Mouse (Mus musculus) MEL-GATA-1-ER (cell line): ENCODE measurements around the gene Vwa3a.
A peak's percentile ranks its signal among the peaks of the same experiment; 100 is the strongest.

Experiments used
- DNase-seq: peaks from one replicate; pipeline ENCODE4 v3.0.0-alpha.2; 2012; ENCODE audit warnings: low read depth; ENCODE audit errors: extremely low read depth

Gene Vwa3a

DNA sequence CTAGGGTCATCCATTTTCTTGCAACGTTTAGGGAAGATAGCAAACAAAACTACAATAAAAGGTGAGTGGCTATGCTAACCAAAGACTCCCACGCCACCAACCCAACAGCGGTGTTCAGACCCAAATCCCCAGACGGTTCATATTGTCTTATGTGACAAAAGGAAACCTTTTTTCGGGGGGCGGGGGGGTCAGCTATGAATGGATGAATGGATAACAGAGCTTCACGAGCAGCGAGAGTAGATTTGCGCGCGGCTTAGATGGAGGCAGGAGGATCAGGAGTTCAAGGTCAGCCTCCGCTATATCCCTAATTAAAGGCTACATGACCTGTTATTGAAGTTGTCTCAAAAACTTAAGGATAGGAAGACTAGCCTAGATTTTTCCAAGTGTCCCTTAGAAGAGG lies 97.2 kb downstream of the Vwa3a start:
- DNase-seq = peak; percentile 70

- DNase-seq = no peak
Observed at GRCm38 (mm10) chr7:120838436-120839160, 99.5 kb downstream of the Vwa3a start.

DNA sequence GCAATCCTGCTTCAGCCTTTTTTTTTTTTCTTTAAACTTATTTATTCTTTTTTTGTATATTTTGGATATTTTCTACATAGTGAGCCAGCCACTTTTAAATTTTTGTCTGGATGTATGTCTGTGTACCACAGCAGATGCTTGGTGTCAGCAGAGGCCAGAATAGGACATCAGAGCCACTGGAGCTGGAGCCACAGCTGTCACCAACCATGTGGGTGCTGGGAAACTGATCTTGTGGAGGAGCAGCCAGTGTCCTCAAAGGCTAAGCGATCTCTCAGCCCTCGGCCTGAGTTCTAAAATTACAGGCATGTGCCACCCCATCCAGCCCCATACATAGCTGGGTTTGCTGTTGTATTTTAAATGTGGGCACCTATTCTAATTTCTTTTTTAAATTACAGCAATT lies 100.7 kb downstream of the Vwa3a start:
- no peak for DNase-seq

DNA sequence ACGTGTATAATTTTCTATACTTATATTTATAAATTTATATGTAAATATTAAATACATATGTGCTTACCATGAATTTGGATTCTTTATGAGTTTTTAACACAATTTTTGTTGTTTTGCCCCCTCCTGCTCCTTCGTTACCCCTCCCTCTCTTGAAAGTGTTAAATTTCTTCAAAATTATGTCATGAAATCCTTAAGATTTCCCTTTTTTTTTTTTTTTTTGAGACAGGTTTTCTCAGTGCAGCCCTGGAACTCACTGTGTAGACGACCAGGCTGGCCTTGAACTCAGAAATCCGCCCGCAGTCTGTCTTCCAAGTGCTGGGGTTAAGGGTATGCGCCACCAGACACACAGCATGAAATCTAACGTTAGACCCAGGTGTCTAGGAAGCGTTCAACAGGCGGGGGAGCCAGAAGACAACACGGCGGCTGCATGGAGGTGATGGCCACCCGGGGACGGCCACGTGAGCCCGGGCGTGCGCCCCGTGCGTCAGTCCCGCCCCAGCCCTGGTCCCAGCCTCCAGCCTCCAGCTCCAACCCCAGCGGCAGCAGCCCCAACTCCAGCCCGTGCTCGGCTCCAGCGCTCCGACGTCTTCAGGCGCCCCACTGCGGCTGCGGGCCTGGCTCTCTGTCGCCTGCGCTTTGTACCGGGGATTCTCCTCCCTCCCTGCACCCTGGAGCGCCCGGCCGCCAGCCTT lies 103.4 kb downstream of the Vwa3a start, which contains the start of gene Eef2k:
Gene Eef2k, plus strand, starts transcription at position 487 of the 692 bp plus-strand sequence.
- peak; percentile 87 for DNase-seq

DNA sequence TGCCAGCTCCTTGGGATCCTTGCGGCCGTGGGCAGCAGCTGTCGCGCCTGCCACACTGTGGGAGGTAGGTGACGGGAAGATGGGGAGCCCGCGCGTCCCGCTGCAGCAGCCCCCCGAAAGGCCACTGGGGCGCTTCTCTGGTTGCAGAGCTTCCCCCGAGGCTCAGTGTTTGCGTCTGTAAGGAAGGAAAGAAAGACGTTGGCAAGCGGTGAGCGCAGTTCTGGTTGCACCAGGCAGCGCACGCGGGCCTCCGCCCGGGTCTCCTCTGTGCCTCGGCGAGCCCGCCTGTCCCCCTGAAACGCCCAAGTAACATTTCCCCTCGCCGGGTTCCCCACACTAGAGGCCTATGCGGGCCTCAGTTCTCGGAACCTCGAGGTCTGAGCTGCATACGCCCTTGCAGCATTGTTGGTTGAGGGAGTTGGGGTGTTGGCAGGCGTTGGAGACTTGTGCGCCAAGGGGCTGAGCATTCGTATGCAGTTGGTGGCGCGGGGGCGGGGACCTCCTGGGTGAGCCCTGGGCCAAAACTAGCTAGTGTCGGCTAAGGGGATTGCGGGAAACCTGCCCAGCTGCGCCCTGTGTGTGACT lies 104.0 kb downstream of the Vwa3a start:
- peak; percentile 69 for DNase-seq

GRCm38 (mm10) chr7:120843852-120844435 lies 104.8 kb downstream of the Vwa3a start:
- no peak for DNase-seq

DNA sequence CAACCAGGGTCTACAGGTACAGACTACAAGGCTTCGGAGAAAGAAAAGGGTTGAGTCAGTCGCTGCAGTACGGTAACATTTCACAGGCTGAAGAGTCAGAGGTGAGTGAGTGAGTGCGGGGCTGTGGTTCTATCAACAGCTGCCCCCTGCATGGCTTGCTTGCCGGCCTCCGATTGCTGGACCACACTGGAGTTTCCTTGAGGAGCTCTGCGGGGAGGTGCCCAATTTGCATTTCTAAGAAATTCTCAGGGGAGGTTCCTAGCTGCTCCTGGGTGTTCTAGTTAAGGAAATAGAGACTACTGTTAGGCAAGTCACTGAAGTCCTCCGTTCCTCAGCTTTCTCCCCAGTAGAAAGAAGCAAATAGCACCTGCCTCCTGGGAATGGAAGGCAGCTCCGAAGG lies 105.6 kb downstream of the Vwa3a start:
- DNase-seq = no peak

DNA sequence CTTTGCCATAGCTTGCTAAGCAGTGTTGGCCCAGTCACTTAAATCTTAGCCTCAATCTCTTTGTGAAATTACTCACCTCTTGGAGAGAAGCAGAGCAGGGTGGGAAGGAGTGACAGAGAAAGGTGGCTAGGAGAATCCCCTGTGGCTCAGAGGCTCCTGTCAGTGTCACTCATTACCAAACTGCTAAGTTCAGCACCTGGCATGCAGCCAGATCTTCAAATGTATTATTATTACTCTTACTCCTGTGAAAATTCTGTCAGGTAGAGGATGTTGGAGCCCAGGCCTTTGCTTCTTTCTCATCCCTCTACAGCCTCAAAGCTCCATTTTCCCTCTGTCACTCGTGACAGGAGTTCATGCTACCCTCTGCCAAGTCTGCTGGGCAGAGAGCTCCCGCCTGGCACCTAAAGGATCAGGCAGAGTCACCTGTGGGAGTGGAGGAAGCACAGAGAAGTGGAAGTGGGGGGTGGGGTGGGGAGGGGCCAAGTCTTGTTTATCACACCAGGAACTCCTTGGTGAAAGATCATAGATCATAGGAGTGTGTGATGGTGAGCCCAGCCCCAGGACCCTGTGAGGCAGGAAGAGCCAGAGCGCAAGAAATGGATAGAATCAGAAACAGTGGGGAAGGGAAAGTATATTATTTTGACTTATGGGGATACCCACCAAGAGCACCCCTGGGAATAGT lies 109.9 kb downstream of the Vwa3a start:
- no peak for DNase-seq

DNA sequence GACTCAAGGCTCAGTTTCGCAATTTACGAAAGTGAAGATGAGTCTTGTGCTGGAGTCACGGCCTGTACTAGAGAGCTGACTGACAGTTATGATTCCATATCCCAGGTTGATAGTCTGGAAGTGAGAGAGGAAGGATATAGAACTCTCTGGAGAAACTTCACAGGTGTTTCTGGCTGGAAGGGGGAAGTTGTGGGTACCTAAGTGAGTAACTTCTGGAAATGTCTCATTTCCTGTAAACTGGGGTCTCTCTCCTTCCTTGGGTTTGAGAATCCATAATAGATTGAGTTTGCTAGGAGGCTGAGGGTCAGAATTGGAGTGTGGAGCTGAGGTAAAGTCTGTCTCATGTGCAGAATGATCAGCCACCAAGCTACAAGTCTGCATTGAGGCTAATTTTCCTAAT lies 111.0 kb downstream of the Vwa3a start:
- no peak for DNase-seq
